Mouse (Mus musculus) adrenal gland (tissue): ENCODE measurements around the gene Fgfr2.
"Not testable (repeated sequence)": the region's sequence is repeated elsewhere in the genome, so short reads cannot be mapped to it uniquely, and the experiment has no call there.

ENCODE experiments used
- intact Hi-C: fragments of 180-260 bp; cut with DNase I; formaldehyde crosslinking; loops from one replicate; pipeline ENCODE4 v1.15.1; 2025

Fgfr2 gene

DNA sequence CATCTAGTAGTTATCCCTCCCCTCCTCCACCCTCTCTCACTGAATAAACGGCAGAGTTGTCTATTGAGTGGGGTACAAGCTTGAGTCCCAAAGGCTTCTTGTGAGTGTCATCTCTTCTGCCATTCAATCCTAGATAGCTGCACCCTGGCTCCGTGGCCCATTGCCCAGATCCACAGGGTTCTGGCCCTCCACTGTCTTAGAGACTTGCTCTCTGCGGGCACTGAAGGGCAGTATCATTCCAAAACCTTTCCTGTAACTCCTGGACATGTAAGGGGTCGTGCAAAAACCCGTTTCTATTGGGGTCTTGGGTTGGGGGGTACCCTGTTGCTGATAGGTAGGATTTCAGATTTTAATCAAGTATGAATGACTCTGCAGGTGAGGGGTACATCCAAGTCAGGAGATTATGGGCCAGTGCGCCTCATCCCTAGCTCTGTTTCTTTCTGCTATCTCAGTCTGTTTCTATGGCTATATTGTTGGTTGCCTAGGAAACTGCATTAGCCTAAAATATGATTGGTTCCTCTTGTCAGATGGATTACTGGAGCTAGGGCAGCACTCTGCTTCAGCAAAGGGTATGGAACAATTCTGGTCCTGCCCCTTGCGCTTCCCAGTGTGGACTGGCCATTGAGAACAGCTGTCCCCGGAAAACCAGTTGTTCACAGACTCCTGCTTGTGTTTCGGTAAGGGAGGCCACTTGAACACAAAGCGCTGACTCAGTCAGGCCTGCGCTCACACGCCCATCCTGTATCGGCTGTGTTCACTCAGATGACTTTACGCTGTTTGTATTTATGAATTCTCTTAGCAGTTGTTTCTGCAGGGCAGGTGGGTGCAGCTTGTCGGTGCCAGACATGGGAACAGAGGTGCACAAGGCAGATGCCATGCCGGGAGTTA, 2426.6 kb downstream of the Fgfr2 start:
- intact Hi-C loops = no loop called here

GRCm38 (mm10) chr7:130695669-130696338, 2427.3 kb downstream of the Fgfr2 start:
- intact Hi-C loops = no loop called here

DNA sequence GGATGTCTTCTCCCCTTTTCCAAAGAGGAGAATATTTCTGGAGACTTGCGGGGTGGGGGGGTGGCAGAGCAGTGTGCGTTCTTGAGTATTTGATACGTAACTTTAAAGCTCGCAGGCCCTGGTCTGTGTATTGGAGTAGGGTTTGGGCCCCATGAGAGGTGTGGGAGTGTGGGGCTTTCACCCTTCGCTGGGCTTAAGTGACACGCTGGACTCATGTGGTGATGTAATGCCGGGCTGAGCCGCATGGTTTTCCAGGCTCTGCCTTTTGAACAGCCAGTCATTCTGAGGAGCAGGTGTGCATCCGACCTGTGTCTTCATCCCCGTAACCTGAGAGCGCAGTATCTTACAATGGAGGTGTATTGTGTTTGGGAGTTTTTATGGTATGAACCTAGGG, 2429.4 kb downstream of the Fgfr2 start:
- intact Hi-C loops = no loop called here

DNA sequence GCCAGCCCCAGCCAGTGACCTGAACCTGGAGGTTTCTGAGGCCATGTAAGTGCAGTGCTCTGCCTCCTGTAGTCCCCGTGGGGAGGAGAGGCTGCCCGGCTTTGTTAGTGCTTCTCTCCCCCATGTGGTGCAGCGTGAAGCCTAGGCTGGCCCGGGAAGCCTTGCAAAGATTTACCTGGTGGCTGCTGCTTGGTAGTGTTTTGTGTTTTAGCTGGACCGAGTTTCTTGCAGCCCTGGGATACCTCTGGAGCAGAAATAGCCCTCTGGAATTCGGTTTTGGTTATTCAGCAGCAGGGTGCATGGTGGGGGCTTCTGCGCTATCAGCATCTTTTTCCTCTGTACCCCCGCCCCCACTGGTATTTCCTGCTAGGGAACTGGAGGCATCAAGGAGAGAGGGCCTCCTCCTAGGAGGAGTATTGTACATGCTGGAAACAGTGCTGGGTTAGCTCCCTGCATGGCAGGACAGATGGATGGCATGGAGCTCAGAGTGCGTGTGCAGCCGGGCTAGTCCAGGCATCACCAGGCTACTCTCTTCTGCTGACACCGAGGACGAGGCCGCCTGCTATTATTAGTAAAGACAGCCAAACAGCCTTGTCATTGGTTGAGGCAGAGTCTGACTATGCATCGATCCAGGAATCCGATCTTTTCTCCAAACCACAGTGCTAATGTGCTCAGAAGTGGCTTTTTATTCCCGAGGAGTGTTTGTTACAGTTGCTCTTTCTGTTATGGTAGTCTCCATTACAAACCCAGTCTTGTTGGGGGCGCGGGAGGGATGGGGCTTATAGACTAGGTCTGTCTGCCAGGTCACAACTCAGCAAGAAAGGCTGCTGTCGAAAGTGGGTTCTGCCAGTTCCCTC, 2430.0 kb downstream of the Fgfr2 start:
- intact Hi-C loops = no loop called here

DNA sequence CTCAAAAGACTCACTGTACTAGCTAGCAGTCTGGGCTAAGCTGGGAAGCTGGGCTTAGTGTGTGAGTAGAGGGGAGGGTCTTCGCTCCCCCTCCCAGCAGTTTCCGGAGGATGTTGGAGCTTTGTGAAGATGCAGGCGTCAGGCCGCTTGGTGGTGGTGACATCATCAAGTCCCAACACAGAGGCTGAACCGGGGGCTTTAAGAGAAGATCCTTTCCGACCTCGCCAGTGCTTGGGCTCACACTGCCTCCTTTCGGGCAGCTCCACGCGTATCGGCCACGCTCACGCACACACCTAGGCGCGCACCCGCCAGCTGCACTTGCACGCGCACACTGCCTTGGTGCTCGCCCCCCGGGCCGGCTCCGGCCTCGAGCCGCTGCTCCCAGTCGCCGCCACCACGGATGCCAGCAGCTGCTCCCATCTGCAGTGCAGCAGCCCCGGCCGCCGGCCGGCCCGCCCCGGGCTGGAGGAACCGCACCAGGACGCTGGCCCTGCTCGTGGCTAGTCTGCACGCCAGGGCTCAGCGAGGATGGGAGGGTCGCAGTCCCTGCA, 2430.7 kb downstream of the Fgfr2 start:
- intact Hi-C loops = no loop called here

- intact Hi-C loops = no loop called here
Measured at GRCm38 (mm10) chr7:130691931-130692330, 2431.2 kb downstream of the Fgfr2 start.

DNA sequence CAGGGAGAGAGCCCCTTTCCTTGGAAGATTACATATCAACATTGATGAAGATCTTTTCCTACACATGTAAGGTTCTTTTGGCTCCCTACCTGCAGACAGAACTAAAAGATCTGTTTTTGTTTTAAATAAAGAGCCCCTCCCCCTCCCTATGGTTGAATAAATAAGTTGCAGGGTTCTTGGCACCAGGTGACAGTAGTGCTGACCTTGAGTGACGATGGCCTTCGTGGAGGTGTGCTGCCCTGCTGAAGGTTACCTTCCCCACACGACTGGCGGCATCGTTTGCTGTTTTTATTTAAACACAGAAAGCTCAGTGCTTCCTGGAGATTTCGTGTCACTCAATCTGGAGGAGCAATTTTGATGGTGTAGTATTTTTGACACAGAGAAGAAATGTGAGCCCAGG, 2432.3 kb downstream of the Fgfr2 start:
- intact Hi-C loops = no loop called here

DNA sequence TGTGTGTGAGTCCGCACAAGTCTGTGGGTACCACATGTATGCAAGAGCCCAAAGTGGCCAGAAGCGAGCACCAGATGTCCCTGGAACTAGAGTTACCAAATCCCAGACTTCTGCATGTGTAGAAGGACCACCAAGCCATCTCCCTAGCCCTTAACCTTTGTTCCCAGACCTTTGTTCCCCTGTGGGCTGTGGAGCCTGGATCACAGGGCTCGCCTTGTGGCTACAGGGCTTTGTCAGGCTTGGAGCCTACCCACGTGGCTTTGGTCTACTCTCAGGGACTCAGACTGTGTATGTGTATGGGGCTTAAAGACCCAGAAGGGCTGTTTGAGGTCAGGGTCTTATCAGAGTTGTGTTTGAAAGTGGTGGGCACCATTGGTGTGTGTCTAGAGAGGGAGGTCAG, 2434.5 kb downstream of the Fgfr2 start:
- intact Hi-C loops = no loop called here

GRCm38 (mm10) chr7:130681798-130682197, 2441.4 kb downstream of the Fgfr2 start:
- intact Hi-C loops = no loop called here

DNA sequence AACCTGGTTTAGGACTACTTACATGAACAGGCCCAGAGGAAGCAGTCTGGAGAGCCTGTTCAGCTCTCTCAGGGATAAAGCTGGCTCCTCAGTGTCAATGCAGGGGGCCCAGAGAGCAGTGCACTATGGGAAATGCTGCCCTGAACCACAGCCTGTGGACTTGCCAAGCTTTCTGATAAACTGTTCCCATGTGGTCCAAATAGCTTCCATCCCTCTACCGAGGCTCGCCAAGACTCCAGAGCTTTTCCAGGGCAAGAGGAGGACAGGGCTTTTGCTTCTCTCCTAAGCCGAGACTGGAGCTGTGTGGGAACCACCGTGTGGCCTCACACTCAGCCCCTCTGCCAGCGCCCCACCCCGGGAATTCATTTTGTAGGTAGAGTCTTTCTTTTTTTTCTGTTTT, 2444.7 kb downstream of the Fgfr2 start:
- intact Hi-C loops = loop anchor here (5.0 kb wide), 1 partner anchor 84 kb away; no protein-coding TSS in a partner anchor

- intact Hi-C loops = loop anchor here (5.0 kb wide), 1 partner anchor 85 kb away; no protein-coding TSS in a partner anchor
Measured at GRCm38 (mm10) chr7:130677541-130678274, 2445.4 kb downstream of the Fgfr2 start.

DNA sequence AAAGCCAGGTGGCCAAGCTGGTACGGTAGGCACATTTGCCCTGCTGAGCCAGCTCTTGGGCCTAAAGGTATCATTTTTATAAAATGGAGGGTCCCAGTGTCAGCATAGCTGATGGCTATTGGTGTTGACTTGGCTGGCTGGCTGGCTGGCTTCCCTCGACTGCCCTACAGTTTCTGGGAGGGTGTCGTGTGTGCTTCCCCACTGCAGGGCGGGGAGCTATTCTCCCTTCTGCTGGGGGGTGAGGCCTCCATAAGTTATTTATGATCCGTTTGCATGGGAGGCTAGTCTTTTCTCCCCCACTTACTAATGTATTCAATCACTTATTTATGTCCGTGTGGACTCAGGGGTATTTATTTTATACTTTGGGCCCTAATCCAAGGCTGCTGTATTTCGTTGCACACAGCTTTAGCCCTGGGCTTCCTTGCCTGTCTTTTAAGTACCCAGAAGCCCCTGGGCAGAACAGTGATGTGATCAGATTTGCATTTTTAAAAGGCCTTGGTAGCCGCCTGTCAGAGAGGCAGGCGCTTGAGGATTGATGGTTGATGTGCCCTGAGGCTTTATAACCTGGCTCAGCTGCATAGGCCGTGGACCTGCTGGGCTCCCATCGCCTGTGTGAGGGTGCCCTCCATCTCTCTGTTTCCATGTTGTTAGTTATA, 2446.1 kb downstream of the Fgfr2 start:
- intact Hi-C loops = loop anchor here (5.0 kb wide), 1 partner anchor 85 kb away; no protein-coding TSS in a partner anchor

GRCm38 (mm10) chr7:130674526-130674925, 2448.6 kb downstream of the Fgfr2 start:
- intact Hi-C loops = no loop called here

DNA sequence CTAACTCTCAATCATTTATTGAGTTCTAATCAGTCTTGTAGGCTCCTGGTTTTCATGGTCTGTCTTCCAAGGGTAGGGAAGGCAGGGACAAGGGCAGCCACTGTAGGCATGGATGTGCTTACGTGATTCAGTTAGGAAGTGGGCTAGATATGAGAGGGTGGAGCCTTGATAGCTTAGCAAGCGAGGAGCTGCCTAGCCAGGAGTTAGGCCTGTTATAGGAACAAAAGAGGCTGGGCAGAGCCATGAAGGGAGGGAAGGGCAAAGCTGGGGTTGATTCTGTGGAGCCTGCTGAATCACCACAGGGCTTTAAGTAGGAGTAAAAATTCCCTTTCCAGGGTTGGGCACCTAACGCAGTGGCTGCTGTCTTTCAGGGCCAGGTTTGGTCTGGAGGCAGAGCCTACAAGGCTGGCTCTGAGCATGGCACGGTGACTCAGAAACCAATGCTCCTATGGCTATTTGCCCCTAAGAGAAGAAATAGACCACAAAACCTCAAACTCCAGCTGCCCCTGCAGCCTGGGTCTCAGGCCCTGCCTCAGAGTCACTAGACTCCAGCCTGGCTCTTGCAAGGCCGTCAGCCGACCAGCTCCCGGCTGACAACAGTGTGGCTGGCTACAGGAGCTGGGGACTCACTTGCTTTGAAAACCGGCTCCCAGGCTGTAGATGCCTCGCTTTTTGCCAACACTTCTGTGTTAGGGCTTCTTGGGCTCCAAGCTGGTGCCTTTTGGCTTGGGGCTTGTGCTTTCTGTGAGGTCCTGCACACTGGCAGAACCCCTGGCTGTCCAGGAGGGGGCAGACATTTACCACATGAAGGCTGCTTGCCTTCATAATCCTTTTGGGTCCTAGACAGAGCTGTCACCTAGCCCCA, 2449.7 kb downstream of the Fgfr2 start:
- intact Hi-C loops = no loop called here

- intact Hi-C loops = no loop called here
Measured at GRCm38 (mm10) chr7:130671301-130671700, 2451.8 kb downstream of the Fgfr2 start.

DNA sequence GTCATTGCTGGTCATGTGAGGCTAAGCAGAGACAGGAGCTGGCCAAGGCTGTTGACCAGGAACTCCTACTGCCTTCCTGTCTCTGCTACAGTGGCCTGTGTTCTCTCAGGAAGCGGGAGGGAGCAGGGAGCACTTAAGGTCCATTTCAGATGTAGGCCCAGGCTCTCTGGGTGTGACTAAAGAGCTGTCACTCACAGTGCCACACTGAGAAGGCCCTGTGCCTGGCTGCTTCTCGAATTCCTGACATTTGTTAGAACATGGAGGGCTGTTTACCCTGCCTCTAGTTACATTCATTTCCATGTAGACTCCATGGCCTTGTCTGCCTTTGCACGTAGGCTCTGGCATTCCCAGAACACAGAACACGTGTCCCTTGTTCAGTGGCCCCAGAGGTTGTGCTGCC, 2452.8 kb downstream of the Fgfr2 start:
- intact Hi-C loops = no loop called here

DNA sequence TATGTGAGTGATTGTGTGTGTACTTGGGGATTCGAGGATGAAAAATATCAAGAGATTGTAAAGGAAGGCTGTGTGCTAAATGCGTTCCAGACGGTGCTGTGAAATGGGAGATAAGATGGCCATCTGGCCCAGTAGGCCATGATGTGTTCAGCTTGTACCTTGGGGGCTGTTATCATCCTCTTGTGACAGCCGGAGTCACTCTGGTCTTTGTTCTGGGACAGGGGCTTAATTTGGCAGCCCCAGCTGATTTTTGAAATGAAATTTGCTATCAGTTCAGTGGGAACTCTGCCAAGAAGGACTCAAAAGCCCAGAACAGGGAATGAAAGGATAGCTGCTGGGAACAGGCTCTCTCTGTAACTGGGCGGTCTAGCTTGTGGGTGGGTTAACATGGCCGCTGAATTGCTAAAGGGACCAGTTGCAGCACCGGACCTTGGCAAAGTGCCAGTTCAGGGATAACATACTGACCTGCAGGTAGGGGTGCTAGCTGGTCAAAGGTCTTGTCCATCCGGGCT, 2453.7 kb downstream of the Fgfr2 start:
- intact Hi-C loops = no loop called here

DNA sequence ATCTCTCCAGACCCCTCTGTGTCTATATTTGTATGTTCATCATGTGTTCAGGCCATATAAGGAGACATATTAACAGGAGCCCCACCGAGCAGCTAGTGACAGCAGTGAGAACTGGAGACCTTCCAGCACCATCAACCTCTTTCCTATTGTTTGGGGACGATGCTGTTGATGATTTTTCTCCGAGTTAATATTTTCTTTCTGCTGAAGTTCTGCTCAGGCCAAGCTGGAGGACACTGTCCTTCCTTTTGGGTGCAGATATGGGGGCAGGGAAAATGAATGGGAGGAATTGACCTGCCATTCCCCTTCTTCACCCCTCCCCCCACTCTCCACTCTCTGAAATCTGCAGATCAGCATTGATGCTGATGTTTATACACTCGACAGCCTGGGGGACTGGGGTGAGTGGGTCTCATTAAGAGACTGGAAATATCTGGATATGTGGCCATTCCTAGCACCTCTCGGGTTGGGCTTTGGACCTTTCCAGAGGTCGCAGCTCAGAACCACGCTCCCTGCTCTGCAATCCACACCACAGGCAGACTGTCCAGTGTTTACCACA, 2454.3 kb downstream of the Fgfr2 start:
- intact Hi-C loops = no loop called here

DNA sequence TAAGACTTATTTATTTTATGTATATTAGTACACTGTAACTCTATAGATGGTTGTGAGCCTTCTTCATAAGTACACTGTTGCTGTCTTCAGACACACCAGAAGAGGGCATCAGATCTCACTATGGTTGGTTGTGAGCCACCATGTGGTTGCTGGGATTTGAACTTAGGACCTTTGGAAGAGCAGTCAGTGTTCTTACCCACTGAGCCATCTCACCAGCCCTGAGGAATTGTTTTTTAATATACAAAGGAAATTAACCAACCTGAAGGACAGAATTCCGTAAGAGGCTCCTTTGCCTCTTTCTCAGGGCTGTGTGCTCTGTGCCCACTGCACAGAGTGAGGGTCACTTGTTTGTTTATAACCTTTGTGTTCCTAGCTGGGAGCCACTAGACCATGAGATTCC, 2455.1 kb downstream of the Fgfr2 start:
- intact Hi-C loops = not testable (repeated sequence)
